Mouse (Mus musculus) heart, embryonic 12.5 days (tissue): ENCODE measurements around the gene Fam120a. TPM values are rescaled to one million over a fixed set of nuclear protein-coding genes. Genes with fewer than 3 reads are reported as not detected.
A peak's percentile ranks its signal among the peaks of the same experiment; 100 is the strongest.

Source experiments
- ATAC-seq: fragments of 200-750 bp; cut with Nextera tagmentation; 2 replicates; pipeline ENCODE4 v1.8.0; 2017; ENCODE audit warnings: moderate TSS enrichment, moderate library complexity; ENCODE audit not compliant: insufficient number of reproducible peaks, low FRiP score
- H3K27ac ChIP-seq: fragments of 300-500 bp; sonication (generic); 2 replicates; pipeline ENCODE4 v1.5.1; 2016; ENCODE audit warnings: mild to moderate bottlenecking, moderate library complexity; ENCODE audit not compliant: poor library complexity, severe bottlenecking
- H3K27me3 ChIP-seq: fragments of 300-500 bp; sonication (generic); replicated peaks from 2 replicates; pipeline ENCODE4 v1.6.1; 2016; ENCODE audit warnings: mild to moderate bottlenecking, moderate library complexity
- H3K36me3 ChIP-seq: fragments of 300-500 bp; sonication (generic); 2 replicates; pipeline ENCODE4 v1.6.1; 2016; ENCODE audit warnings: mild to moderate bottlenecking, moderate library complexity
- H3K4me1 ChIP-seq: fragments of 300-500 bp; sonication (generic); replicated peaks from 2 replicates; pipeline ENCODE4 v1.6.1; 2016; ENCODE audit warnings: mild to moderate bottlenecking
- H3K4me2 ChIP-seq: fragments of 300-500 bp; sonication (generic); 2 replicates; pipeline ENCODE4 v1.6.1; 2016; ENCODE audit warnings: mild to moderate bottlenecking, moderate library complexity
- H3K4me3 ChIP-seq: fragments of 300-500 bp; sonication (generic); 2 replicates; pipeline ENCODE4 v1.5.1; 2016; ENCODE audit warnings: mild to moderate bottlenecking
- H3K9ac ChIP-seq: fragments of 300-500 bp; sonication (generic); 2 replicates; pipeline ENCODE4 v1.6.1; 2016; ENCODE audit warnings: mild to moderate bottlenecking, moderate library complexity
- H3K9me3 ChIP-seq: fragments of 300-500 bp; sonication (generic); replicated peaks from 2 replicates; pipeline ENCODE4 v1.6.1; 2016; ENCODE audit warnings: mild to moderate bottlenecking, moderate library complexity
- whole genome bisulfite sequencing: fragments of 180-500 bp; shearing (Covaris S2); methylation state at CpG from one replicate; pipeline ENCODE4 v1.1.7; 2016; 5-methylcytosine and 5-hydroxymethylcytosine counted together
- polyA plus RNA-seq: library from polyadenylated mRNA; unstranded; fragments of >200 nt; fragmentation: Nextera tagmentation; extraction: Ambion mirVana; gene quantifications from 2 replicates; pipeline ENCODE4 v1.2.1, GENCODE M21; 2016

The Fam120a gene
- polyA plus RNA-seq, 1 experiment from 2014 or later = 20.7 TPM

GRCm38 (mm10) chr13:48913141-48913540 is 54.7 kb downstream of the Fam120a start:
- Histone ChIP-seq H3K9ac (no peak overlapping the region), H3K36me3 (peaks cover 75% of the 10 kb centered on the region)

GRCm38 (mm10) chr13:48911426-48911825 is 56.4 kb downstream of the Fam120a start:
- Histone ChIP-seq H3K4me2 (no peak overlapping the region), H3K9me3 (no peaks in the 10 kb centered on the region), H3K9ac (no peak overlapping the region), H3K27ac (no peak overlapping the region), H3K4me1 (peaks cover 9% of the 10 kb centered on the region), H3K36me3 (peaks cover 75% of the 10 kb centered on the region), H3K4me3 (no peak overlapping the region), H3K27me3 (no peaks in the 10 kb centered on the region)
- ATAC-seq = no peak
- WGBS = 90% methylated on average over 7 of the region's 7 CpGs

More at GRCm38 (mm10) chr13:48913141-48913540, 54.7 kb downstream of the Fam120a start:
- Histone ChIP-seq H3K4me3 (no peak overlapping the region), H3K27ac (no peak overlapping the region), H3K9me3 (no peaks in the 10 kb centered on the region), H3K4me2 (no peak overlapping the region), H3K27me3 (no peaks in the 10 kb centered on the region), H3K4me1 (peaks cover 20% of the 10 kb centered on the region)
- WGBS = 84% methylated on average over 3 of the region's 3 CpGs
- no peak for ATAC-seq

- H3K27ac ChIP-seq = no peak overlapping the region
- no peak overlapping the region for H3K4me3 ChIP-seq
- H3K4me1 ChIP-seq = no peaks in the 10 kb centered on the region
- H3K36me3 ChIP-seq = peaks cover 83% of the 10 kb centered on the region
- no peaks in the 10 kb centered on the region for H3K27me3 ChIP-seq
- no peak for ATAC-seq
- no peak overlapping the region for H3K4me2 ChIP-seq
- WGBS = 92% methylated on average over 2 of the region's 2 CpGs
- no peak overlapping the region for H3K9ac ChIP-seq
- no peaks in the 10 kb centered on the region for H3K9me3 ChIP-seq
Measured at GRCm38 (mm10) chr13:48905458-48905857, 62.4 kb downstream of the Fam120a start.

- ATAC-seq = no peak
- Histone ChIP-seq H3K9me3 (no peaks in the 10 kb centered on the region), H3K4me2 (no peak overlapping the region), H3K27me3 (no peaks in the 10 kb centered on the region), H3K4me3 (no peak overlapping the region), H3K27ac (no peak overlapping the region), H3K36me3 (peaks cover 77% of the 10 kb centered on the region), H3K4me1 (no peaks in the 10 kb centered on the region), H3K9ac (no peak overlapping the region)
- WGBS = 81% methylated on average over 5 of the region's 5 CpGs
Measured at GRCm38 (mm10) chr13:48895376-48895775, 72.4 kb downstream of the Fam120a start.

- ATAC-seq = no peak
- 84% methylated on average over 4 of the region's 4 CpGs for WGBS
Measured at GRCm38 (mm10) chr13:48890260-48890960, 77.4 kb downstream of the Fam120a start.

GRCm38 (mm10) chr13:48878534-48878933 is 89.3 kb downstream of the Fam120a start:
- peak overlapping the region; percentile 46 for H3K4me3 ChIP-seq
- WGBS = under 1% methylated on average over 36 of the region's 36 CpGs
- peak overlapping the region; percentile 84 for H3K9ac ChIP-seq
- peak overlapping the region; percentile 75 for H3K4me2 ChIP-seq
- H3K9me3 ChIP-seq = no peaks in the 10 kb centered on the region
- H3K4me1 ChIP-seq = peaks cover 20% of the 10 kb centered on the region
- peak; percentile 99 for ATAC-seq
- no peaks in the 10 kb centered on the region for H3K27me3 ChIP-seq
- H3K36me3 ChIP-seq = peaks cover 33% of the 10 kb centered on the region
- H3K27ac ChIP-seq = peak overlapping the region; percentile 85

More at GRCm38 (mm10) chr13:48890260-48890960, 77.4 kb downstream of the Fam120a start:
- no peak overlapping the region for H3K4me2 ChIP-seq
- H3K36me3 ChIP-seq = peaks cover 81% of the 10 kb centered on the region
- H3K9ac ChIP-seq = no peak overlapping the region
- no peak overlapping the region for H3K27ac ChIP-seq
- no peak overlapping the region for H3K4me3 ChIP-seq
- no peaks in the 10 kb centered on the region for H3K27me3 ChIP-seq
- no peaks in the 10 kb centered on the region for H3K4me1 ChIP-seq
- no peaks in the 10 kb centered on the region for H3K9me3 ChIP-seq

GRCm38 (mm10) chr13:48877805-48878204 is 90.0 kb downstream of the Fam120a start:
- H3K4me2 ChIP-seq = peak overlapping the region; percentile 75
- no peaks in the 10 kb centered on the region for H3K9me3 ChIP-seq
- peak overlapping the region; percentile 46 for H3K4me3 ChIP-seq
- no peaks in the 10 kb centered on the region for H3K27me3 ChIP-seq
- peaks cover 26% of the 10 kb centered on the region for H3K4me1 ChIP-seq
- no peak for ATAC-seq
- H3K36me3 ChIP-seq = peaks cover 28% of the 10 kb centered on the region
- H3K9ac ChIP-seq = peak overlapping the region; percentile 84
- H3K27ac ChIP-seq = peak overlapping the region; percentile 85; the same call in 1 of the 2 replicates

GRCm38 (mm10) chr13:48872726-48873125 is 95.1 kb downstream of the Fam120a start:
- H3K27ac ChIP-seq = no peak overlapping the region
- 66% methylated on average over 5 of the region's 5 CpGs for WGBS

GRCm38 (mm10) chr13:48871887-48872606 is 95.8 kb downstream of the Fam120a start:
- ATAC-seq = no peak
- Histone ChIP-seq H3K4me3 (peak overlapping the region; percentile 100), H3K9ac (peak overlapping the region; percentile 100), H3K27ac (no peak overlapping the region), H3K9me3 (no peaks in the 10 kb centered on the region), H3K36me3 (0 out of 2 replicates have a peak, but pooled peaks cover 5% of the 10 kb centered on the region), H3K4me1 (peaks cover 56% of the 10 kb centered on the region), H3K4me2 (peak overlapping the region; percentile 84), H3K27me3 (no peaks in the 10 kb centered on the region)
- WGBS = 54% methylated on average over 7 of the region's 7 CpGs

More at GRCm38 (mm10) chr13:48872726-48873125, 95.1 kb downstream of the Fam120a start:
- Histone ChIP-seq H3K4me3 (no peak overlapping the region), H3K9ac (no peak overlapping the region), H3K4me2 (no peak overlapping the region), H3K27me3 (no peaks in the 10 kb centered on the region), H3K4me1 (peaks cover 53% of the 10 kb centered on the region), H3K36me3 (0 out of 2 replicates have a peak, but pooled peaks cover 5% of the 10 kb centered on the region), H3K9me3 (no peaks in the 10 kb centered on the region)
- ATAC-seq = no peak

GRCm38 (mm10) chr13:48870771-48871731 is 96.8 kb downstream of the Fam120a start, which contains the start of gene Phf2:
Gene Phf2 (minus strand): TSS chr13:48871119.
- WGBS = 19% methylated on average over 94 of the region's 117 CpGs
- H3K4me2 ChIP-seq = peak within 1 kb of the TSS; percentile 84
- peaks cover 59% of the 10 kb centered on the region for H3K4me1 ChIP-seq
- H3K9ac ChIP-seq = peak within 1 kb of the TSS; percentile 100
- no peaks in the 10 kb centered on the region for H3K36me3 ChIP-seq
- H3K9me3 ChIP-seq = no peaks in the 10 kb centered on the region
- H3K4me3 ChIP-seq = peak within 1 kb of the TSS; percentile 100
- ATAC-seq = peak; percentile 54
- peak within 1 kb of the TSS; percentile 87 for H3K27ac ChIP-seq
- no peaks in the 10 kb centered on the region for H3K27me3 ChIP-seq
